Mouse (Mus musculus): ENCODE measurements around the gene Slc35b3. TPM values are rescaled to one million over a fixed set of nuclear protein-coding genes. Genes with fewer than 3 reads are reported as not detected.

Slc35b3 gene
- polyA plus RNA-seq, 1 experiment from 2014 or later, result 45.0 TPM

DNA sequence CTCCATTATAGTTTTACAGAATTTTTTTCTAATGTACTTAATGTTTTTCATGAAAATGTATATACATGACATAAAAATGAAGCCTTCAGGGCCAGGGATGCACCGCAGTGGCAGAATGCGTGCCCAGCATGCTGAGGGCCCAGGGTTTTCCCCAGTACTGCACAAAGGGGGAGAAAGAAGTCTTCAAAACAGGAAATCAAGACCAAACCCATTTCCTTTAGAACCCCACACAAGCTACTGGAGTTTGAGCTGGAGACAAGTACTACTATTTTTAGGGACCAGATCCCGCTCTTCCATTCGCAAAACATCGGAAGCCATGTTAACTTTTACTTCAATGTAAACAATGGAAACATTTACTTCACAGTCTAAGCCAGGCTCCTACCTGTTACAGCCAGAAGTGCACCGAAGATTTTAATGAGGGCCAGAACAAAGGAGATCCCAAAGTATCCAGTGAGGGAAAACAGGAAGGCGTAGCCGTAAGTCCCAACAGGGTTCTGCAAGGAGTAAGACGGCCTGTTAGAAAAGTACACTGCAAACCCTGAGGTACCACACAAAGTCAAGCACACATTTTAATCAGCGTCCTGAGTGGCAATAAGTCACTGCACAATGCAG is 23.7 kb downstream of the Slc35b3 start:
- H3K4me3 ChIP-seq, result no peak overlapping the region
- no peaks in the 10 kb centered on the region for H3K27me3 ChIP-seq
- H3K36me3 ChIP-seq, result peaks cover 78% of the 10 kb centered on the region
- no peaks in the 10 kb centered on the region for H3K9me3 ChIP-seq
- ATAC-seq (ENCODE audit: insufficient number of reproducible peaks, insufficient read depth, low FRiP score, low TSS enrichment, low read depth), result no peak
- 87% methylated on average over 10 of the region's 10 CpGs for WGBS
- H3K4me2 ChIP-seq, result no peak overlapping the region
- H3K27ac ChIP-seq, result no peak overlapping the region
- no peak overlapping the region for H3K9ac ChIP-seq
- no peaks in the 10 kb centered on the region for H3K4me1 ChIP-seq

DNA sequence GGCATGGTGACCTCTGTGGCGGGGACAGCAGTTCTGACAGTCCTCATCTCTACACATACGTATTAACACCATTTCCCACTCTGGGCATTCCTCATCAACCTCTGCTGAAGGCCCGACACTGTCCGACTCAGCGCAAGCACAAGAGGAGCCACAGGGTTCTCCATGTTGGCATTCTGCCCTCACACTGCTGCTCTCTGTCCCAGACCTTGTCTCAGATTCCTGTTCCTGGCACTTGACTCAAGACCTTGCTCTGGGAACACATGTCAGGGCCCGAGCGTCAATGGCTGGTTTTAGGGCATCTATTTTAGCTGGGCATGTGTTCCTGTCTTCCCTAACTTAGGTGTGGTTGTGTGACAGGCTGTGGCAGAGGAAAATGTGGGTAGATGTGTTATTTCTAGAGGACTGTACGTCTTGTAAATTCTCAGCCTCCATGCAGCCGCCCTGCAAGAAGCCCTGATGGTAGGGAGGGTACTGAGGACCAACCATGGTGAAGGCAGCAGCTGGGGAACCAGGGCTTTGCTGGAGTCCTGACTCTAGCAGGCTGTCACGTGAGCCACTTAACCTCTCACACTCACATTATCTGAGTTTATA is 24.7 kb downstream of the Slc35b3 start:
- WGBS, result 94% methylated on average over 10 of the region's 10 CpGs
- no peaks in the 10 kb centered on the region for H3K4me1 ChIP-seq
- H3K9ac ChIP-seq, result no peak overlapping the region
- no peaks in the 10 kb centered on the region for H3K9me3 ChIP-seq
- H3K36me3 ChIP-seq, result peaks cover 76% of the 10 kb centered on the region
- H3K27ac ChIP-seq, result no peak overlapping the region
- H3K27me3 ChIP-seq, result no peaks in the 10 kb centered on the region
- no peak overlapping the region for H3K4me2 ChIP-seq
- no peak for ATAC-seq (ENCODE audit: insufficient number of reproducible peaks, insufficient read depth, low FRiP score, low TSS enrichment, low read depth)
- H3K4me3 ChIP-seq, result no peak overlapping the region

DNA sequence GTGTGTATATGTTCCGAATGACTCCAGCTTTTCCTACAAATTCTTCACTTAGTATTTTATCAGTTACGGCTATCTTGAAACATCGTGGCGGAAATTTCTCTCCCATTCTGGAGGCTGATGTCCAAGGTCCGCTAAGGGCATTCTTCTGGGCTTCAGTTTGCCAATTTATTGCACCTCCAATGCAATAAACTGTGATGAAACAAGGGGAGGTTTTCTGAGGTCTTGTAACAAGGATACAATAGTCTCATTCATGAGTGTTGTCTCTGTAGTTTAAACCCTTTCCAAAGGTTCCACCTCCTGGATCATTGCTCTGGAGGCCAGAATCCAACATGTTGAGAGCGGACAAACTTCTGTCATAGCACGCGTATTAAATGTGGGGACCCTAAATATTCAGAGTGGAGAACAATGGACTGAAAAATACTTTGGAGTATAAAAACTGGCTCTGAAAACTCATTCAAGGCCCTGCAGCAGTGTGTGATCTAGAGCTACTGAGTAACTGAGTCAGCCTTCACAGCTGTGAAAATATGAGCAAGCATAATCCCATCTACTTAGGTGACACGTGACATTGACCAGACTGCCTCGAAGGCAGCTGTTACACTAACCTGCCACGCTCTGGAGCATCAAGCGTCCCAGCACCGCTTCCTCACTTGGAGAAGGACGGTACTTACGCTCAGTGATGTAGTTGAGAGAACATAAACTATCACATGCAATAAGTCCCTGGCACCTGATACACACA is 30.7 kb downstream of the Slc35b3 start:
- no peak for ATAC-seq (ENCODE audit: insufficient number of reproducible peaks, insufficient read depth, low FRiP score, low TSS enrichment, low read depth)
- WGBS, result 93% methylated on average over 15 of the region's 15 CpGs
- Histone ChIP-seq H3K36me3 (peaks cover 45% of the 10 kb centered on the region), H3K27me3 (no peaks in the 10 kb centered on the region), H3K9ac (no peak overlapping the region), H3K4me2 (no peak overlapping the region), H3K4me1 (no peaks in the 10 kb centered on the region), H3K27ac (no peak overlapping the region), H3K4me3 (no peak overlapping the region), H3K9me3 (no peaks in the 10 kb centered on the region)

DNA sequence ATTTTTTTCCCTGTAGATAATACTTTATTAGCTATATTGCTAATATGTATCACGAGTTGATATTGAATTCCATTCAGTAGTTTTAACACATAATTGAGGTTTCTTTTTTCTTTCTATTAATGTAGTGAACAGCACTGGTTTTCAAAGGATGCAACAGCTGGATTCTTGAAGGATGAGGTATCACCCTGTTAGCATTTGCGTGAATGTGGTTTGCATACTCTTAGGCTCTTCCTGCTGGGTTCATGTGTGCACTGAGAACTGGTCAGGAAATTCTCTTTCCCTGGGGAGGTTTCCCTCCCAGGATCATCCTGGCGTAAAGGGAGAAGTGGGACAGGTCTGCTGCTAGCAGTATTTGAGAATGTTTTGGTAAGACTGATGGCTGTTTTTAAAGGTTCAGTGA is 38.0 kb downstream of the Slc35b3 start:
- Histone ChIP-seq H3K9me3 (no peaks in the 10 kb centered on the region), H3K36me3 (no peaks in the 10 kb centered on the region), H3K4me2 (no peak overlapping the region), H3K27me3 (no peaks in the 10 kb centered on the region), H3K4me3 (no peak overlapping the region), H3K4me1 (no peaks in the 10 kb centered on the region), H3K9ac (no peak overlapping the region), H3K27ac (no peak overlapping the region)
- 51% methylated on average over 3 of the region's 3 CpGs for WGBS
- no peak for ATAC-seq (ENCODE audit: insufficient number of reproducible peaks, insufficient read depth, low FRiP score, low TSS enrichment, low read depth)

DNA sequence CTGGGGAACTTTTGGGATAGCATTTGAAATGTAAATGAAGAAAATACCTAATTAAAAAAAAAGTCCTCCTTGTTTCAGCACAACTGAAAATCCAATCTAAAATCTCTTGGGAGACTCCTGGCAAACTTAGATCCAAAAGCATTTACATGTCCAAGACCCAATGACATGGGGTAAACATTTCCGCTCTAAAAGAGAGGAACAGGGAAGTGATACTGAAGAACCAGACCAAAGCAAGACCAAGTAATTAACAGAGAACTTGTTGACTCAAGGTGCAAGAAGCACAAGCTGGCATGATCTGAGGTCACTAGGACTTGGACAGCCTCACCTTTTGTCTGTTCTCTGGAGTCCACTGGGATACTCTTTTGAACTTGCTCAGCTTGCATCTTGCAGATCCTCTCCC is 39.4 kb downstream of the Slc35b3 start:
- Histone ChIP-seq H3K27me3 (no peaks in the 10 kb centered on the region), H3K4me3 (no peak overlapping the region), H3K36me3 (no peaks in the 10 kb centered on the region), H3K9me3 (no peaks in the 10 kb centered on the region), H3K4me2 (no peak overlapping the region), H3K27ac (no peak overlapping the region), H3K4me1 (no peaks in the 10 kb centered on the region), H3K9ac (no peak overlapping the region)
- 88% methylated on average over 1 of the region's 1 CpGs for WGBS
- ATAC-seq (ENCODE audit: insufficient number of reproducible peaks, insufficient read depth, low FRiP score, low TSS enrichment, low read depth), result no peak

DNA sequence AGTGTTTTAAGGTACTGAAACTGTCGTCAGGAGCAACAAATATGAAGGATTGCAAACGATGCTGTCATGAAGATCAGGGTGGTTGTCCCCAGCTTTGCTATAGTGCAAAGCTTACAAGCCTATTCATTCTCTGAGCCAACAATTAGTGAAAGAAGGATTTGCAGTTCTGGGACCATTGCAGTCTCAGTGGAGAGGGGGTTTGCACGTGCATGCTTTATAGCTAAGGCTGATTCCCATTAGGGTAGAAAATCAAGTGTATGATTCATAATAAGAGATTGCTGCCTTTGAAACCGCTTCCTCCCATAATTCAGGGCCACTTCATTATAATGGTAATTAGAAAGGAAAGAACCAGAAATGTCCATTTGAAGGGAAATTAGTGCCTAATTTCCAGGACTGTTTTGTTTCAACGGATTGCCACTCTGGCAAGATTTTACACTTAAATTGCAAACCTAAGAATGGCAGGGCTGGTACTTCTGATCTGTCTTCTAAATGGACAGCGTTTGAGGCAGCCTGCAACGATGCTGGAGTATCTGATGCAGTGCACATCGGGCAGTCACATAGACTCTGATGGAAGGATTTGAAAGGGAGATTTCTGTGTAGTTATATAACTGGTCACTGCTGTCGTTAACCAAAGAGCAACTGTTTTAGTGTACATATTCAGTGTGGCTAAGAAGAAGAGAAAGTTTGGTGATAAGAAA is 42.3 kb downstream of the Slc35b3 start:
- no peak overlapping the region for H3K9ac ChIP-seq
- H3K36me3 ChIP-seq, result no peaks in the 10 kb centered on the region
- H3K27ac ChIP-seq, result no peak overlapping the region
- ATAC-seq (ENCODE audit: insufficient number of reproducible peaks, insufficient read depth, low FRiP score, low TSS enrichment, low read depth), result no peak
- no peaks in the 10 kb centered on the region for H3K27me3 ChIP-seq
- no peaks in the 10 kb centered on the region for H3K4me1 ChIP-seq
- H3K4me3 ChIP-seq, result no peak overlapping the region
- WGBS, result 64% methylated on average over 9 of the region's 9 CpGs
- H3K4me2 ChIP-seq, result no peak overlapping the region
- no peaks in the 10 kb centered on the region for H3K9me3 ChIP-seq

DNA sequence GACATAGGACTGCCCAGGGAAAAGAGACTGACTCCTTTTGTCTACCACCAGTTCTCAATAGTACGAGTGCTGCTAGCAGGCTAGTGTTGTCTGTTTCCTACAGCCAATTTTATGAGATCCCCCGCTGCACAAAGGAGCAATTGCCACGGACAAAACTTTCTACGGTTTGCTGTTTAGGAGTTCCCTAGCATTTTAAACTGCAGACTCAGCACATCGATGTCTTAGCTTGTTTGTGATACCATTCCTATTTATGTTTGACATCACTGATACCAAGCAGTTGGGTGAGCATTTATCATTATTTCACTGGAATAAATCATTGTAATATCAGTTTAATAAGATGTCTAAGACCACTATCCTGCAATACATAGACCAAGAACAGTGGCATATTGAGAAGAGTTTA is 43.1 kb downstream of the Slc35b3 start:
- 81% methylated on average over 5 of the region's 5 CpGs for WGBS
- H3K4me1 ChIP-seq, result no peaks in the 10 kb centered on the region
- no peak overlapping the region for H3K4me3 ChIP-seq
- H3K27ac ChIP-seq, result no peak overlapping the region
- H3K9me3 ChIP-seq, result no peaks in the 10 kb centered on the region
- no peak for ATAC-seq (ENCODE audit: insufficient number of reproducible peaks, insufficient read depth, low FRiP score, low TSS enrichment, low read depth)
- H3K9ac ChIP-seq, result no peak overlapping the region
- no peaks in the 10 kb centered on the region for H3K36me3 ChIP-seq
- H3K4me2 ChIP-seq, result no peak overlapping the region
- no peaks in the 10 kb centered on the region for H3K27me3 ChIP-seq

DNA sequence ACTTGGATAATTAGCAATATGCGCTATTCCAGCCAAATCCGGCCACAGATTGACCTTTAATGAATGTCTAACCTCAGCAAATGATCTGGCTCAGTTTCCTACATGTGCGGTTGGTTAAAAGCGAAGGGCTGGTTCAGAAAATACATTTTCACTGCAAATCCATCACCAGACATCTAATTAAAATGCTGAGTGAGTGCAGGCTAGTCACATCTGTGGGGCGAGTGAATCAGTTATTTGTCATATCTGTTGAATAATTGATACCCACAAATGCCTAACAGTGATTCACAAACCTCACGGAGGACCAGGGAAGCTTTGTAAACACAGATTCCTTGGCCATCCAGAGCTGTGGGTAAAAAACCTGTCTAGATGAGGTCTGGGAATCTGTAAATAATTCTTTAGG is 45.9 kb downstream of the Slc35b3 start:
- no peak overlapping the region for H3K9ac ChIP-seq

DNA sequence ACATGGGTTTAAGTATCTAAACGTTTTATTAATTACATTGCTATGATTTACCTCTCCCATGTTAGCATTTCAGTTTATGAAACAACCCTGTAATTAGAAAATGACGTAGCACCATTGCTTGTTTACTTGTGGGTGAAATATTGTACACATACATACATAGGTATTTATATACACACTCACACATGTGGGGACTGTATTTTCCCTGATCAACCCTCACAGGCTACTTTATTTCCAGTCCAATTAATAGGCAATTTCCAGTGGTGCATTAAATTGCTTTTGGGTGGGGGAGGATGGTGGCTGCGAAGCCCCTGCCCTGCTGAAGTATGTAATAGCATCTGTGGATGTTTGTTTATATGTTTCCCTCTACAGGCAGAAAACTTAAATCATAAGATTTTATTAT is 68.3 kb downstream of the Slc35b3 start:
- Histone ChIP-seq H3K4me3 (no peak overlapping the region), H3K4me2 (no peak overlapping the region), H3K36me3 (no peaks in the 10 kb centered on the region), H3K27me3 (no peaks in the 10 kb centered on the region), H3K9me3 (no peaks in the 10 kb centered on the region), H3K4me1 (0 out of 2 replicates have a peak, but pooled peaks cover under 1% of the 10 kb centered on the region), H3K27ac (no peak overlapping the region), H3K9ac (no peak overlapping the region)
- WGBS, result 47% methylated on average over 3 of the region's 3 CpGs
- no peak for ATAC-seq (ENCODE audit: insufficient number of reproducible peaks, insufficient read depth, low FRiP score, low TSS enrichment, low read depth)

More for the DNA sequence above, 45.9 kb downstream of the Slc35b3 start:
- H3K36me3 ChIP-seq, result no peaks in the 10 kb centered on the region
- ATAC-seq (ENCODE audit: insufficient number of reproducible peaks, insufficient read depth, low FRiP score, low TSS enrichment, low read depth), result no peak
- WGBS, result 80% methylated on average over 6 of the region's 6 CpGs
- H3K27me3 ChIP-seq, result no peaks in the 10 kb centered on the region
- H3K4me2 ChIP-seq, result no peak overlapping the region
- H3K4me1 ChIP-seq, result no peaks in the 10 kb centered on the region
- no peaks in the 10 kb centered on the region for H3K9me3 ChIP-seq
- H3K4me3 ChIP-seq, result no peak overlapping the region
- no peak overlapping the region for H3K27ac ChIP-seq
